Mouse (Mus musculus): ENCODE data around the gene Emilin1.

GRCm38 (mm10) chr5:30918691-30919090 lies 5.5 kb downstream of the Emilin1 start:
- TF ChIP-seq CTCF (conservative IDR thresholded peaks at IDR 0.05; ENCODE audit: insufficient read depth, insufficient read length, low read depth, low read length), result no peak
- no peak for TF ChIP-seq POLR2A (IDR thresholded peaks at IDR 0.05; ENCODE audit: low read depth, low read length)
